Mouse (Mus musculus) brain, embryonic 18.5 days (tissue): Measurements from ENCODE around the gene Krt33b.

Experiments
- DNase-seq: peaks from one replicate; pipeline ENCODE4 v3.0.0-alpha.2; 2012; ENCODE audit warnings: low read depth, low spot score

Gene Krt33b

DNA sequence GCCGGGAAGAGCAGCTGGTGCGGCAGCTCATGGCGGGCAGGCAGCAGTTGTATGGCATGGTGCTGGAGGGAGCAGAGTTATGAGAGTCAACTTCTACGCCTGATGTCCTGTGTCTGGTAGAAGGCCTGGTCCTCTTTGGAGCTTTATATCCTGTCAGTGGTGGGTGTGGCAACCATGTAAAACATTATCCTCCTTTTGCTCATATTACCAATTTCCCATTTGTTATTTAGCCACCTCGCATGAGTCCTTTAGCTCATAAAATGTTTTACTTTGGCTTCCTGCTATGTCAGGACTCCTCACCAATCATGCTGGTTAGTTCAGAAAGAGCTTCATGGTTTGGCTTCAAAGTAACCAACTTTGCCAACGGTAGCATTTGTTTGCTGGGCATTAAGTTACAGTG is at the start of gene Krt33b:
Gene Krt33b, minus strand, starts transcription at position 101 of the 400 bp plus-strand sequence.
- no peak for DNase-seq

- DNase-seq = no peak
Measured at GRCm38 (mm10) chr11:100073873-100074272, 44.2 kb upstream of the Krt33b start.

DNA sequence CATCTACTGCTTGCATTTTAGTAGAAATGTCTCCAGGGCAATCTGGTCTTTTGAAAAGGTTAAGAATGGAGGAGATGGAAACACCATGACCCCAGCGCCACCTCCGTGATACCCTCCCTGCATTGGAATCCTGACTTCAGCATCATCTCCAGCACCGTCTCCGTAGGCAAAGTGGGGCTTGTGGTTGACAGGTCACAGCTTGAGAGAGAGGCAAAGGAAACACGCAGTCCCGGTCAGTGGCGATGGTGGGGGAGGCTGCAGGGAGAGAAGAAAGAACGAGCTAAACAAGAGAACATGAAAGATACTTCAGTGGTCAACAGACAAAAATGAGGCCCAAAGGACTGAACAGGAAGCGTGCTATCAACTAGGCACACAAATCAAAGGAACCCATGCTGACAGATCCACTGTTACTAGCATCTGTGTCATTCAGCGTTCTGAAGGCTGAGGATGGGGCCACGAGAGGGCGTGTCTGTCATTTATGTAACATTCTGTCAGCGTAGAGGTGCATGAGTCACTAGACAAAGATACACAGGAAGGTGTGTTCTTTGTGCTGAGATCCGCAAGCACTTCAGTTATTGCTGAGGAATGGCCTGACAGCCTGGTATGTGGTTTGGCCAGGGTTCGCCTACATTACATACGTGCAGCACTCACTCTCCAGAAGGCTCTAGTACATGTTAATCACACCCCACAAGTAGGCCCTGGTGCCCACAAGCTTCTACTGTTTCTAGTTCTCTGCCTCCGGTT is 37.8 kb upstream of the Krt33b start:
- no peak for DNase-seq

DNA sequence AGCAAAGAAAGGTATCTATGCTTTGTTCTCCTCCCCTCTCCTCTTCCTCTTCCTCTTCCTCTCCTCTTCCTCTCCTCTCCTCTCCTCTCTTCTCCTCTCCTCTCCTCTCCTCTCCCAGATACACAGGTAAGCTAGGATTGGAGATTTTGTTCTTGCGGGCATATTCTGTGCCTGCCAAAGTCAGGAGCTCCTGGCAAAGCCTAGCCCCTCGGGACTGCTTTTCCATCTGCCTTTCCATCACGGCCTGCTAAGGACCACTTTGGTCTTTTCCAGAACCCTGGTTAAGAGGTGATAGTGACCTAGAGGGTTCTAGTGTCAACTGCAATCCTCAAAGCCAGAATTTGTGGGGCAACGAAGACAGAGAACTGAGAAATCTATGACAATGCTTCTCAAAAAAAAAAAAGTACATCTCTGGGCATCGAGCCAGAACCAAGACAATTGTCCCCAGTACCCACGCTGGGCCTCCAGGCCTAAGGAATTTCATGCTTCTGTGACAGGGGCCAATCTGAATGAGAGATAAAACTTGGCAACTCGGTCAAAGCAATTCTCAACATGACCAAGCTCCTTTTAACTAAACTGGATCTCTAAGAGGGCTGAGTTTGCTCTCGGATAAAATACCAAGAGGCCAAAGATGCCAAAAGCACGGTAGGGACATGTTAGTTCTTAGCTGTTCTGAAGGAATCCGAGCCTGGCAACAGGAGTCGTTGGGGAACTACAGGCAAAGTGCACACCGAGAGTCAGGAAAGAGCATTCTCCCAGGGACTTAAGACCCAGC is 36.8 kb upstream of the Krt33b start:
- no peak for DNase-seq

DNA sequence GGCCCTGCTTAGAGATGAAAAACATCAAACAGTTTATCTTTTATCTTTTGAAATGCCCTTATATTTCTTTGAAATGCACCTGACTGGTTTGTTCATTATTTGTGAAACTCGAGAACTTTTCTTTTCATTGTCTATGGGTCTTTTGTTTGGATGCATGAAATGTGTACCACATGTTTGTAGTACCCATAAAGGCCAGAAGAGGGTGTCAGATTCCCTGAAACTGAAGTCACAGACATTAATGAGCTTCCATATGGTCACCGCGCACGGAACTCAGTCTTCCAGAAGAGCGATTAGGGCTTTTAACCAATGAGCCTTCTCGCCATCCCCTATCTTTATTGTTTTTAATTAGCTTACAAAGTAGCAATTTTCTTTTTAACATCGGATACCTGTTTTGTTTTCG is 29.2 kb upstream of the Krt33b start:
- no peak for DNase-seq

DNA sequence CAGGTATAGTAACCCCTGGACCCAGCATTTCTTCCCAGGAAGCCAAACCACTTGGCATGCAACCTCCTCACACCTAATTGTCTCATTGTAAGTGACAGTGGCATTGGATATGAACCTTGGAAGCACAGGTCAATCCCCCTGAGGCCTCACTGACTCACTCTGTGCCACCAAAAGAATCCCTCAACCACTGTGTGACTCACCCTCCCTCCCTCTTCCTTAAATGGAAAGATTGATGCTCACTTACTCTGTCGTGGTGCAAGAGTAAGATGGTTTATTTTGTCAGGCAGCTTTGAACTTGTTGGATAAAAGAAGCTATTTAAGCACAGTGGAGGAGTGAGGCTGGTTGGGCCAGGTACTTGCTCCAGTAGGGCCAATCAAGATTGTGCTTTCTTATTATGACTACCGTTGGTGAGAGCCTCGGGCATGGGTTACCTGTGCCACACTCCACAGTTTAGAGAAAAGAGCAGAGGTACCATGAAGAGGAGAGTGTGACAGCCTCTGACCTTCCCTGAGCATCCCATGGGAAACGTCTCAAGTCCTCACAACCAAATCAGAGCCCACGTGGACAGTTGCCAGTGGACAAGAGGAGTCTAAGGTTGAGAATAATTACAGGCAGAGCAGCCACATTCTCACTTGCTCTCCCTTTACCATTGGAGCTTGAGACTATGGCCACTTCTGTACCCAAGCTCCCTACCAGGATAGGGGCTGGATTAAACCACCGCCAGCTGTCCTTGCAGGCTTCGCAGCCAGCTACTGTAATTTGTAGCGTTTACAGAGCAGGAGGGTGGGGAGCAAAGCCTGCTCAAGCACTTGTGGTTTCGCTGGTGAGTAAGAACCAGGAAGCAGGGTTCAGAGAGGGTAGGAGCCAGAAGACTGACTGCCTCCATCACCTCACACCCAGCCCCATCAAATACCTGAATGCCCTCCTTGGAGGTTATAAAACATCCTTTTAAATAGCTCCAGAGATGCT is 26.3 kb upstream of the Krt33b start:
- DNase-seq = no peak

DNA sequence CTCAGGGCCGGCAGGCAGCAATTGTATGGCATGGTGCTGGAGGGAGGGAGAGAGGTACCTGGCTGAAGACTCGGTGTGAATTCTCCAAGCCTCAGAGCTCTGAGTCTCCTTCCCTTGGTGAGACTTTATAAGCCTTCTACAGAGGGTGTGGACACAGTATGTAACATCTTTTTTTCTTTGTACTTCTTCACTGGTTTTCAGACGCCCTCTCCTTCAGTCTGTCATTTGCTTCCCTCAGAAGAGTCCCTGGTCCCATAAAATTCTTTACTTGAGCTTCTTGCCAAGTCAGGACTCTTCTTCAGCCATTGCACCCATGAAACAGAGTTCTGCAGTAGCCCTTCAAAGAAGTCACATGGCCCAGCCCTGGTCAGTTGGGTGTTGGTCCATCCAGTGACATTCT is 20.8 kb upstream of the Krt33b start, which contains the start of gene Krt31:
Gene Krt31, minus strand, starts transcription at position 101 of the 400 bp plus-strand sequence.
- DNase-seq = no peak

DNA sequence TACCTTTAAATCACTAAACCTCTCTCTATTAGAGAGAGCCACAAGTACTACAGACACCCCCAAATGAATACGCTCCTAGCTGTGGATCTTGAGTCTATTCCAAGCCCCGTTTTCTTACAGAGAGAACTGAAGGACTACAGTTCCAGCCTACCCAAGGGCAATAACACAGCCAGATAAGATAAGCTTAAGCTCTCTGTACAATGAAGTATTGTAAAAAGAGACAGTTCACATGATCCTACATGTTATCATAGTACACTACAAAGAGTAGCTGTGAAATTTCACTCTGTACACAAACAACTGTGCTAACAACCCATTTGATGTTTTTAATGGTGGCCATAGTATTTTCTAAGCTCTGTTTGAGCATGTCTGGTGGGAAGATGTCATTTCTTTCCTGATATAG is 17.5 kb upstream of the Krt33b start:
- no peak for DNase-seq

DNA sequence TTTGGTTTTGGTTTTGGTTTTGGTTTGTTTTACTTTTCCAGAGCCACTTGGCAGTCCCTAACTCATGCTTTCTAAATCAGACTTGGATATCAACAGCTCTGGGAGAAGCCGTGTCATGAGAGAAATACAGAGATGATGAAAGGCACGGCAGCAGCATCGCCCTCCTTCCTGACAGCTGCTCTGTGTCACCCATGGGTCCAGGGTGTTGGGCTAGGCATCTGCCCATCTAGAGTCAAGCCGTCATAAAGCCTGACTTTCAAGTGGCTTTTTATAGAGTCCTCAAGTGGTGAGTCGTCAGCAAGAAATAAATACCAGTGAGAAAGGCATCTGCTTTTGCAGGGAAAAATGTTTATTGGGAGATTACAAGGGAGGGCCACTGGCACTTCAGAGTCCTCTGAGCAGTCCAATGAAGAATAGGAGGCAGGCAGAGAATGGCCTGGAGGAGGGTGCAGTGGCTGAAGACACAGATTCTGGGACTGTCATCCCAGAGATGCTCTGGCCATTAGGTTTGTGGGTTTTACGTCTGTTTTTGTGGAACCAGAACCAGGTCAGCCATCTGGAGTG is 16.7 kb upstream of the Krt33b start:
- DNase-seq = no peak

GRCm38 (mm10) chr11:100041454-100041853 is 11.8 kb upstream of the Krt33b start, which contains the start of gene Krt34:
Krt34 (minus strand) TSS chr11:100041554.
- no peak for DNase-seq

- no peak for DNase-seq
Measured at GRCm38 (mm10) chr11:100021438-100021837, 8.2 kb downstream of the Krt33b start.

- no peak for DNase-seq
Measured at GRCm38 (mm10) chr11:100019466-100019865, 10.2 kb downstream of the Krt33b start.

DNA sequence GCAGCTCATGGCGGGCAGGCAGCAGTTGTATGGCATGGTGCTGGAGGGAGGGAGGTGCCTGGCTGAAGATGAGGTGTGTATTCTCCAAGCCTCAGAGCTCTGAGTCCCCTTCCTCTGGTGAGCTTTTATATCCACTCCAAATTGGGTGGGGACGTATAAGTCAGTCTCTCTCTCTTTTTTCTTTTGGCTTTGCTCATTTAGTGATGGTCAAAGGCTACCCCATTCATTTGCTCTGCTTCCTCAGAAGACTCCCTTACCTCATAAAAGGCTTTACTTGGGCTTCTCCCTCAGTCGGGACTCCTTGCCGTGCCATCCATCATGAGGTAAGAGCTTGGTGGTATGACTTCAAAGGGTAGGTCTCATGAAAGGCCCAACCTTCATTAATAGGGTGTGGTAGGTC is 13.6 kb downstream of the Krt33b start, which contains the start of gene Krt33a:
Gene Krt33a, minus strand, starts transcription at position 101 of the 400 bp plus-strand sequence.
- DNase-seq = no peak

DNA sequence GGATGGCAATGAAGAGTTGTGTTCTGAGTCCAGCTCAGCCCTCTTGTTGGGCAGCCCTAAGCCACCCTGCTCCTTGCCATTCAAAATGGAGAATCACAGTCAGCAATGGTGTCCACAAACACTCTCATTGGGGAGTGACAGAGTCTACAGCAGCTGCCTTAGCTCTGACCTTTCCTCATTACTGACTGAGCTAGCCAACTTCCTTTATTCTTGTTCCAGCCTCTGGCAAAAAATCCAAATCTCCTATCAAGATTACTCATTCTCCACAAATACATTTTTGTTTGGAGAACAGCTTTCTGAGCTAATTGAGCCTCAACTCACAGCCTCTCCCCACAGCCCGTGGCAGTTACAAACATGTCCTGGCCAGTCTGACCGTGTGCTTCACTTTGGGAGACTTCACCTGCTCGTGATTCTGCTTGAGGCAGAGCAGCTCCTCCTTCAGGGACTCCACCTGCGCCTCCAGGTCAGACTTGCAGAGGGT is 15.9 kb downstream of the Krt33b start:
- DNase-seq = no peak

GRCm38 (mm10) chr11:100010682-100011081 is 19.0 kb downstream of the Krt33b start:
- DNase-seq = no peak

DNA sequence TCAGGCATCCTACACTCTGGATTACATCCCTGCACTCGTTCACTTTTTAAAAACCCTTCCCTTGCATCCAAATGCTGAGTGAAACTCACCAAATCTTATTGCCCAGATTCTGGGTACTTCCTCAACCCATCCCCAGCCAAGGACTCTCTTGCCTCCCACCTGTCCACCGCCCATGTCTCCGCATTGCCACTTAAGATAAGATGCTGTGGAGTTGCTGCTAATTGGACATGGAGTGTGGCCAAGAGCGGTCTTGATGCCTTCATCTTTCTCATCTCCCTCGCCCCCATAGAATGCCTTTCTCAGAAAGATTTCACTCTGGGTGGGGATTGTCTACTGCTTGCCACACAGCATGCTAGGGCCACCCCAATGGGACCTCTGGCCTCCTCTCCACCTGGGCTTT is 21.3 kb downstream of the Krt33b start:
- no peak for DNase-seq

DNA sequence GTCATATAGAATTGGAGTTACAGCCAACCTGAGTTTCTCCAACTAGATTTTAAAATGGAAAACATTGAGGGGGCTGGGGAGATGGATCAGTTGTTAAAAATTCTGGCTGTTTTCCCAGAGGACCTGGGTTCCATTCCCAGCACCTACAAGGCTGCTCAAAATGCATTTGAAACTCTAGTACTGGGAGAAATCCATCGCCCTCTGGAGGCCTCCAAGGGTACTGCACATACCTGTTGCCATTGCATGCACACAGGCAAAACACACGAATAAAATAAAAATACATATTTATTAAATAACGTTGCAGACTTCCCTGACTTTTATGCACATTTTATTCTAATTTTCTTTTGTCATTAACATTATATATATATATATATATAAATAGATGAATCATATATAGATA is 23.0 kb downstream of the Krt33b start:
- DNase-seq = no peak

DNA sequence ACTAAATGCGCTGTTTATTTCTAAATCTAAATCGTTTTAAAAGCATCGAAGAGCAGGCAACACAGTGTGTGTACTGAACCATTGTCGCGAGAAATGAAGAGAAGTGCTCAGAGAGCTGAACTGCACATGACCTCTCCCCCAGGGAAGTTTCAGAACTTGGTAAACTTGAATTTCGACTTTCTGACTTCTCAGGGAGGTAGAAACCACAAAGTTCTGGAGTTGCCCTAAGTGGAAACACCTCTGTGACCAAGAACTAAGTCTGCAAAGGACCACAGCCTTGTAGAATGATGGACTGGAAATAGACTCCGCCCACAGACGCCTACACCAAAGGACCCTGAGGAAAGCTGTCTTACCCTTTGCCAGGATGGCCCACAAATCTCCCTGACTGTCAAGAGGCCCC is 23.8 kb downstream of the Krt33b start:
- no peak for DNase-seq

GRCm38 (mm10) chr11:100004846-100005245 is 24.8 kb downstream of the Krt33b start:
- DNase-seq = no peak

DNA sequence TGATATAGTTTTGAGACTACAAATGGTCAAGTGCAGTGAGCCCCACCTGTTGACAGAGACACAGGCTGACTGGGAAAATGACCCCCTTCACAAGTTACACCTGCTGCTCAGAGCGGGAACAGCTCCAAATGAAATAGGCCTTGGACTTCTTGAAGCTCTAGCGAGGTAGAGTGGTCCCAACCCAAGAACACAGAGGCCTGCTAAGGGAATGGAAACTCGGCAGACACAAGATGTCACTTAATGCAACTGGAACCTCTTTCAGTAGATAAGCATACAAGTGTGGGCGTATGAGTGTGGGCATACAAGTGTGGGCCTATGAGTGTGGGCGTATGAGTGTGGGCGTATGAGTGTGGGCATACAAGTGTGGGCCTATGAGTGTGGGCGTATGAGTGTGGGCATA is 30.6 kb downstream of the Krt33b start:
- DNase-seq = no peak

GRCm38 (mm10) chr11:99994384-99994661 is 35.3 kb downstream of the Krt33b start:
- no peak for DNase-seq
